Mouse (Mus musculus): Measurements from ENCODE around the gene Kif2c.
A peak's percentile ranks its signal among the peaks of the same experiment; 100 is the strongest.
"Not testable (repeated sequence)": the region's sequence is repeated elsewhere in the genome, so short reads cannot be mapped to it uniquely, and the experiment has no call there.

The Kif2c gene

DNA sequence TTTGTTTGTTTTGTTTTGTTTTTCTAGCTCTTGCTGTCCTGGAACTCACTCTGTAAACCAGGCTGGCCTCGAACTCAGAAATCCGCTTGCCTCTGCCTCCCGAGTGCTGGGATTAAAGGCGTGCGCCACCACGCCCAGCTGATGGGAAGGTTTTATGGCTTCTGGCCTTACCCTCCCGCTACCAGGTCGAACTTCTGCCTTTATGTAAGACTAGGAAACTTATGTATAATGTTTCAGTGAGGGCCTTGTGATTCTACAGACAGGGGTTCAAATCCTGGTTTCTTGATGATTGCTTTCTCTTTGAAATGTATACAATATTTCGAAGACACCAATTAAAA lies 289 bp upstream of the Kif2c start:
- not testable (repeated sequence) for DNase-seq

DNA sequence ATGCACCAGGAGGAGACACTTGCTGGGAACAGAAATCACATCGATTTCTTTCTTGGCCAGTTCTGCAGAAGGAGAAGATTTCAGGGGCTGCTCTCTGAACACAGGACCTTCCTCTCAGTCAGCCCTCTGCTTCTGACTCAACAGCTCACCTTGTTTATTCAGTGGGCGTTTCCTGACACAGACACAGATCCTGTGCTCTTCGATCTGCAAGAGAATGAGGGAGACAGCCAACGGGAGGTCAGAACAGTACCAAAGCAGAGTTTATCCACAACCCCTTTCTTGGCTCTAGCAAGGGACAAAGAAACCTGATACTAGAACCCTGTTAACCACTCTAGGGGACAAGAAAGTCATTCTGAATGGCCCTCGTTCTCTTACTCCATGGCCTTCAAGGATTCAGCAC lies 12.5 kb downstream of the Kif2c start:
- no peak for DNase-seq

DNA sequence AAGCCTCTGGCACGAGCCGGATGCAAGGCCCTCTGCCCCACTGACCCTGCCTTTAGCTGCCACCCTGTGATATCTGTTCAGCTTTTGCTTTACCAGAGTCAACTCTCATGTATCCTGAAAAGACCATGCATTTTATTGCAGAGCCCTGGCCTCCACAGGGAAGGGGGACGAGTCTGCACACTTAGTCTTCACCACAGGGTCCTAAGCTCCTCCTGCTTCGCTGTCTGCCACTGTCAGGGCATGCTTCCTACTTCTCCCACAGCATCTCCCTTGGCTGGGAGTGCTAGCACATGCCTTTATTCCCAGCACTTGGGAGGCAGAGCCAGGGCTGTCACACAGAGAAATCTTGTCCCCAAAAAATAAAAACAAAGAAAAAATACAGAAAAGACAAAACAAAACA lies 21.3 kb downstream of the Kif2c start:
- no peak for DNase-seq

DNA sequence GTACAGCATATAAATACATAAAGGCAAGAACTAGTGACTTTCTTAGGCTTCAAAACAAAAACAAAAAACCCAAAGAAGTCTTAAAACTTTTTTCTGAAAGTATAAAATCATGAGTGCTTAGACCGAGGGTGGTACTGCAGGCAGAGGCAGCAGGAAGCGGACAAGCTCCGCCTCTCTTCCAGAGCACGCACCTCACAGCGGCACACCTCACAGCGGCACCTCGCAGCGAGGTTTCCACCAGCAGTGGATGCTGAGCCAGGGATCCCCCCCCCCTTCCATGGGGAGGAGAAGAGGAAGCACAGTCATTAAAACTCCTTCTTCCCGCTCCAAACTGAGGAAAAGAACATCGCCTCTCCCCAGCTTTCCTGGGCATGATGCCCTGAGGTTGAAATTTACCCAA lies 22.8 kb downstream of the Kif2c start:
- no peak for DNase-seq

DNA sequence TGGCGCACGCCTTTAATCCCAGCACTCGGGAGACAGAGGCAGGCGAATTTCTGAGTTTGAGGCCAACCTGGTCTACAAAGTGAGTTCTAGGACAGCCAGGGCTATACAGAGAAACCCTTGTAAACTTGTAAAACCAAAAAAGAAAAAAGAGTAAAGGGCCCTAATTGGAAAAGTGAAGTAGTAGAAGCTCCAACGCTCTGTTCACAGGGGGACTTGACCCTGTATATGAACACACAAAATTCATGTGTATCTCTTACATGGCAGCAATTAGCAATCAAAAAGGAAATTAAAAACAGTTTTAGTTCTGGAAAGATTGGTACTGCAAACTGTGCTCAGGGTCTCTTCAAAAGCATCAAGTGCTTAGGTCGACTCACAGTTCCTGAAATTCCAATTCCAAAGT lies 26.1 kb downstream of the Kif2c start:
- no peak for DNase-seq

DNA sequence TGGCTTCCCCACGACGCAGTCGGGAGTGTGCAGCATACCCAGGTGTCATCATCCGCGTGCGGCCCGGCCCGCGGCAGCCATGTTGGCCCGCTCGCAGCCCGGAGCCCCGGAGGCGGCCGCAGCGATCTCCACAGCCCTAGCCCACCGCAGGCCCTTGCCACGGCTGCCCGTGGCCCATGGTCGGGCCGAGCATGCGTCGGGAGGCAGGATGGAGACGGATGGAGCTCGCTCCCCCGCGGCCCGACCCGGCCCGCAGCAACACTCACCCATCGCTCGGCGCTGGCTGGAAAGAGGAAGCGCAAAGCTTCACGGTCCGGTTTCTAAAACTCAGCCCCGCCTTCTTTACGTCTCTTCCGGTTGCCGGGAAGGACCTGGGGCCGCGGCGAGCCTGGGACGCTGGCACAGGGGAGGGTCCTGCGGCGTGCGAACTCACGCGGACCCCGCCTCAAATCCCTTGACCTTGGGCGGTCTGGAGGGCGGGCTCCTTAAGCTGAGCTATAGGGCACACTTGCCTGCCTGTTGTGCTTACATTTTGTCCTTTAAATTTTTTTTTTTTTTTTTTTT lies 26.6 kb downstream of the Kif2c start, which contains the start of gene Rps8:
Gene Rps8, minus strand, starts transcription at position 452 of the 564 bp plus-strand sequence.
- peak; percentile 82 for DNase-seq

DNA sequence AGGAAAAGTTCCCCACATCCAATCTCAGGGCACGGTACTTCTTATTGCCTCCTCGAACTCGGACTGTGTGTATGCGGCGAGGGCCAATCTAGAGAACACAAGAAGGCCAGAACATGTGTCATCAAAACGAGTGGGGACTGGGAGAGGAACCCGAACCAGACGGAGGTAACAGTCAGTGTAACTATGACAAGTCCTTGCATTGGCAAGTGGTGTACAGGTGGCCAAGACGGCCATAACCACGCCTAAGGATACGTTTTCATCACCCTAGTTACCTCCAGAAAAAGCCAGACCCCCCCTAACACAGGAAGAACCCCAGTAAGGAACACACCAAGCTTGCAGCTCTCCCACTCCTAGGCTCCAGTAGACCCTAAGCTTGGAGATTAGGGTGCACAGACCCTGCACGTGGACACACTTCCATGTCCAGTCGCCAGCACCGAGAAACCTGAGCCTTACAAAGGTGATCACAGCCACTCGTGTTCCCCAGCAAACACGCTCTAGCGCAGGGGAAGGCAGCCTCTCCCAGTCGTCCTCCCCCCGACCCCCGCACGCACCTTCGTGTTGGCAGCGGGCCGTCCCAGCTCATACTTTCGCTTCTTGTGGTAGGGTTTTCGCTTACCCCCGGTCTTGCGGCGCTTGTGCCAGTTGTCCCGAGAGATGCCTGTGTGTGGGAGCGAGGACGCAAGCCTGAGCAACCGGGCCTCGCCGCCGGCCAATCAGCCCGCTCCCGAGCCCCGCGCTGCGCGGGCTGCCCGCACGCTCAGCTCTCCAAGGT lies 27.2 kb downstream of the Kif2c start:
- no peak for DNase-seq

DNA sequence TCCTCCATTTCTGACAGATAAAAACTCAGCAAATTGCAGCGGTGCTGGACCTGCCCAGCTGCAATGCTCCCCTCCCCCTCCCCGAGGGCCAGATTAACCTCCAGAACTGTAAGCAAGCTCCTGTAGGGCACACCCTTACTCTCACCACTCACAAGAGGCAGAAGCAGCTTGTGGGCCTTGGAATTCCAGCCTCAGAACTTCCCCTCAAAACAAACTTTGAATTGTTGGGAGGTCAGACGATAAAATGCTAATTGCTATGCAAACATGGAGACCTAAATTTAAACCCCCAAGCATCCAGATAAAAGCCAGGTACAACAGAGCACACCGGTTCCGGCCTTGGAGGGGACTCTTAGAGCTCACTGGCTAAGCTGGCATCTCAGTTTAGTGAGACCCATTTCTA lies 29.7 kb downstream of the Kif2c start:
- DNase-seq, result no peak

DNA sequence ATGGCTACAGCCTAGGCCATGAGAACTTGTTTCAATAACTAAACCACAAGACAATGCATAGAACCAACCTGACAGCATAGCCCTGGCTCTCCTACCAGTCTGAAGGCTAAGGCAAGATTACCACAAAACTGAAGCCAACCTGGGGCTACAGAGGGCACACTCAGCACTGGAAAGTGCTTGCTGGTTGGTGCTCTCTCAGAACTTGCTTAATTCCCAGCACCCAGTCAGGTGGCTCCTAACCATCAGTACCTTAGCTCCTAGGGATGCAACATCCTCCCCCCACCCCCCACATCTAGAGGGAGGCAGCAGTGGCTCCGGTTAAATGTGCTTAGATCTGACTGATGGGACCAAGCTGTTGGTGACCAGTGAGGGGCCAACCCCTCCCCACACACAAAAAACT lies 31.0 kb downstream of the Kif2c start:
- DNase-seq, result no peak

DNA sequence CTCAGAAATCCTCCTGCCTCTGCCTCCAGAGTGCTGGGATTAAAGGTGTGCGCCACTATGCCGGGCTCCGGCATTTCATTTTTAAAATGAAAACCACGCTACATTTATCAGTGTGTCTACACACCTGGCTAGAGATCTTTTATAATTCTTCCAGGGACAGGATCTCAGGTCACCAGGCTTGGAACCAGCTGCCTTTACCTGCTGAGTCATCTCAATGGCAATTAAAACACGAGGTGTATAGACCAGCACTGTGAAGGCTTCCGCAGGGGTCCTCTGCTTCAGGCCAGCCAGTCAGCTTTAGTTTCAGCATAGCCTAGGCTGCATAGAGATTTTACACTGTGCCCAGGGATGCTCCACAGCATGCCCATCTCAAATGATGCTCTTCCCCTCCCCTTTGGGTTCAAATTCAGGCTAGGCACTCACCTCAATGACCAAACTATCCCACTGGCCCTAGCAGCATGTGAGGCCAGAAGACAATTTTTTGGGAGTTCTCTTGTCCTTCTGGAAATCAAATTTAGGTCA lies 32.2 kb downstream of the Kif2c start:
- no peak for DNase-seq

DNA sequence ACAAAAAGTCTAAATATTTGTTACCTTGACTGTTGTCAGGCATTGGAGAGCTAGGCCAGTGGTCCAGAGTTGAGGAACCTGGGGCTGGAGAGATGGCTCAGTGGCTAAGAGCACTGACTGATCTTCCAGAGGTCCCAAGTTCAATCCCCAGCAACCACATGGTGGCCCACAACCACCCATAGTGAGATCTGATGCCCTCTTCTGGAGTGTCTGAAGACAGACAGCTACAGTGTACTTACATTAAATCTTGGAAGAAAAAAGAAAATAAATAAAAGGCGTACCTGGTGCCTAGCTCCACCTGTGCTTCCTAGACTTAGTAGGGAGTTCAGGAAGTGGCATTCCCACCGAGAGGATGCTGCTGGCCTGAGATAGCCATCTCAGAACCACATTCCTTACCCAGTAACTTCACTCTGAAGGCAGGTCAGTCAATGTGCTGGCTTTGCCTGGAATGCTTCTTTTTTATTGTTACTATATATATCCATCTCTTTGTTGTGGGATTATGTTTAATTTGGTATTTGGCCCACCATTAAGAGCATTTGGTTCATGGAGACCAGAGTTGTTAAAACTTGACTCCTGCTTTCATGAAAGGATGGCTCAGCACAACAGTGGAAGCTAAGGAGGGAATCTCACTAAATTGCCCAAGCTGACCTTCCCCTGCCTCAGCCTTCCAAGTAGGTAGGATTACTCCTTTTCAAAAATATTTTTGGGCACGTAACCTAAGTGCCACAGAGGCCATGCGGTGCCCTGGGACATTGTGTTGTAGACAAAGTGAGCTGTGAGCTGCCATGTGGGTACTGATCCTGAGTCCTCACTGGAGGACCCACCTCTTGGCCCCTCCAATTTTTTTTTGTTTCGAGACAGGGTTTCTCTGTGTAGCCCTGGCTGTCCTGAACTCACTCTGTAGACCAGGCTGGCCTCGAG lies 32.9 kb downstream of the Kif2c start:
- DNase-seq, result no peak

DNA sequence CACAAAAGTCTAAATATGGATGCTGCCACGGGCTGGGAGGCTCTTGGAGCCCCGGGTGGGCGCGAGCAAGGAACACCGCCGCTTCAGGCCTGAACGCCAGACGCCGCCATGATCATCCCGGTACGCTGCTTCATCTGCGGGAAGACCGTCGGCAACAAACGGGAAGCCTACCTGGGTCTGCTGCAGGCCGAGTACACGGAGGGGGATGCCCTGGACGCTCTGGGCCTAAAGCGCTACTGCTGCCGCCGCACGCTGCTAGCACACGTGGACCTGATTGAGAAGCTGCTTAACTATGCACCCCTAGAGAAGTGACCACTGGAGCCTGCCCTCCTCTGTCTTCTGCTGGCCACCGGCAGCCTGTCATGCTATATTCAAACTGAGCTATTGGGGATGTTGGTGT lies 33.6 kb downstream of the Kif2c start:
- DNase-seq, result no peak

DNA sequence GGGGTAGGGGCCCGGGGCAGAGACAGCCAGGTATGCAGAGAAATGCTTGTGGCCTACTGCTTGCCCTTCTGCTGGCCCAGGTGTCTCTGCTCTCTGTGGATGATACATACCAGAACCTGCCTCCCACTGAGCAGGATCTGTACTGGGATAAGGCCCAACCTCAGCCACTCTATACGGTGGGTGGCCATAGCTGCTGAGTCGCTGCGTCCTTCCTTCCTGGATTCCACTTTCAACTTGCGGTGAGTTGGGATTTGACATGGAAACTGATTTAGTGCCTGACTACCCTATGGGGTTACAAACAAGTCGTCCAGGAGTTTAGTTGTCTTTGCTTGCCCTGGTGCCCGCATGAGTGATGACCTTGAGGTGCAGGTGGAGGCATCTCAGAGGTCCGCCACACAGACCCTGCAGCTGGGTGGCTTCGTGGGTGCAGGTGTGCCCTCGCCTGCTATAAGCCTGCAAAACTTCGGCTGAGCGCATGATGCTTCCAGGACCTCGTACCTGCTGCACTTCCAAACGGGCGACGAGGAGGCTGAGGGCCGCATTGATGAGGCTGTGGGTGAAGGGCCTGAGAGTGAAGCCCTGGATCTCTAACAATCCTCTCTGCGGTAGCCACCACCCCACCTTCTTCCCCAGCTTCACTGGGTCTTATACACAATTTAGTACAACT lies 34.3 kb downstream of the Kif2c start:
- DNase-seq, result no peak

DNA sequence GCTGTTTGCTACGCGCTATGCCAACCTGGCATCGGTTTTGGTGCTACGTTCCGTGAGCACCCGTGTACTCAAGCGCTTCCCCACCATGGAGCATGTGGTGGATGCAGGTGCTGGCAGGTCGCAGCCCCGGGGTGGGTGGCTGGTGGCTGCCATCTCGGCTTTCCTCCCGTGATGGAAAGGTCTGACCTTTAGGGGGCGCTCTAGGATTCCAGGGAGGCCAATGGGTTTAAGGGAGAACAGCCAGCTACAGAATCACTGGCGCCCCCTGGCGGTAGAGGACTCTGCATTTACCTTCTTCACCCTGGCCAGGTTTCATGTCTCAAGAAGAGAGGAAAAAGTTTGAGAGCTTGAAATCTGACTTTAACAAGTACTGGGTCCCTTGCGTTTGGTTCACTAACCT lies 36.3 kb downstream of the Kif2c start:
- peak; percentile 89 for DNase-seq

DNA sequence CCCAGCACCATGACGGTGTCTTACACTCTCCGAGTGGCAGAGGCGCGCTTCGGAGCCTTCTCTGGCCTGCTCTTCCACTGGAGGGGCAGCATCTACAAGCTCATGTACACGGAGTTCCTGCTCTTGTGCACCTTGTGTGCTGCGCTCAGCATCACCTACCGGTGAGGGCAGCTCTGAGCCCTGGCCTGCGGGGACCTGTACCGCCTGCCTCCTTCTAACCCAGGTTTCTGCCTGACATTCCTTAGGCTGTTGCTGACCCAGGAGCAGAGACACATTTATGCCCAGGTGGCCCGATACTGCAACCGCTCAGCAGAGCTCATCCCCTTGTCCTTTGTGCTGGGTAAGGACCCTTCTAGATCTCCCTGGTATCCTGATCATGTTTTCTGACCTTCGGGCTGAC lies 37.2 kb downstream of the Kif2c start:
- DNase-seq, result no peak

DNA sequence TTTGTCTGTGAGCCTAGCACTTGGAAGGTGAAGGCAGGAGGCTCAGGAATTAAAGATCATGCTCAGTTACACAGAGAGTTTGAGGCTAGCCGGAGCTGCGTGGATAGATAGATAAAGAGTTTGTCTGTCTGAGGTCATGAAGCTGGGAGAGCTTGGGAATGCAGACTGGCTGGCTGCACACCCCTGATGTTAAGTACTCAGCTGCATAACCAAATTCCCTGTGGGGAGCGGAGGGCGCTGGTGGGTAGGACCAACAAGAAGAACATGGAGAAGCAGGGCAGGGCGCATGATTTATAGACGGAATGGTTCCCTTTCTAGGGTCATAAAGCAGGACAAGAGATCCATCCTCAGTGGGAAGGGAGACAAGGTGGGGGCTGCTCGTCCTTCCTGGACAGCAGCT lies 39.4 kb downstream of the Kif2c start:
- DNase-seq, result no peak

DNA sequence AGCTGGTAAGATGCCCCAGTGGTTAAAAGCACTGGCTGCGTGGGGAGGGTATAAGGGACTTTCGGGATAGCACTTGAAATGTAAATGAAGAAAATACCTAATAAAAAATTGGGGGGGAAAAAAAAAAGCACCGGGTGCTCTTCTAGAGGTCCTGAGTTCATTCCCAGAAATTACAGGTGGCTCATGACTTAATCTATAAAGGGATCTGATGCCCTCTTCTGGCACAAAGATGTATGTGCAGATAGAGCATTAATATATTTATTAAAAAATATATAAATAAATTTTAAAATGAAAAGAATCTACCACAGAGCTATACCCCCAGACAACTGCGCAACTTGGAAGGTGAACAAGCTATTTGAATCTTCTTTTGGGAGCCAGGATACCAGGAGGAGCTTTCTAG lies 41.8 kb downstream of the Kif2c start:
- no peak for DNase-seq

DNA sequence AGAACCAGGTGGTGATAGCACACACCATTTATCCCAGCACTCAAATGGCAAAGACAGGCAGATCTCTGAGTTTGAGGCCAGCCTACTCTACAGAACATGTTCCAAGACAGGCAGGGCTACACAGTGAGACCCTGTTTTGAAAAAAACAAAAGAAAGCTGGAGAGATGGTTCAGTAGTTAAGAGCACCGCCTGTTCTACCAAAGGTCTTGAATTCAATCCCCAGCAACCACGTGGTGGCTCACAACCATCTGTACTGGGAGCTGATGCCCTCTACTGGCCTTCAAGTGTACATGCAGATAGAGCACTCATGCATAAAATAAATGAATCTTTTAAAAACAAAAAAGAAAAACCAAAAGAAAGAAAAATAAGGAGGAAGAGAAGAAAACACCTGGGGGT lies 43.2 kb downstream of the Kif2c start:
- peak; percentile 56 for DNase-seq

DNA sequence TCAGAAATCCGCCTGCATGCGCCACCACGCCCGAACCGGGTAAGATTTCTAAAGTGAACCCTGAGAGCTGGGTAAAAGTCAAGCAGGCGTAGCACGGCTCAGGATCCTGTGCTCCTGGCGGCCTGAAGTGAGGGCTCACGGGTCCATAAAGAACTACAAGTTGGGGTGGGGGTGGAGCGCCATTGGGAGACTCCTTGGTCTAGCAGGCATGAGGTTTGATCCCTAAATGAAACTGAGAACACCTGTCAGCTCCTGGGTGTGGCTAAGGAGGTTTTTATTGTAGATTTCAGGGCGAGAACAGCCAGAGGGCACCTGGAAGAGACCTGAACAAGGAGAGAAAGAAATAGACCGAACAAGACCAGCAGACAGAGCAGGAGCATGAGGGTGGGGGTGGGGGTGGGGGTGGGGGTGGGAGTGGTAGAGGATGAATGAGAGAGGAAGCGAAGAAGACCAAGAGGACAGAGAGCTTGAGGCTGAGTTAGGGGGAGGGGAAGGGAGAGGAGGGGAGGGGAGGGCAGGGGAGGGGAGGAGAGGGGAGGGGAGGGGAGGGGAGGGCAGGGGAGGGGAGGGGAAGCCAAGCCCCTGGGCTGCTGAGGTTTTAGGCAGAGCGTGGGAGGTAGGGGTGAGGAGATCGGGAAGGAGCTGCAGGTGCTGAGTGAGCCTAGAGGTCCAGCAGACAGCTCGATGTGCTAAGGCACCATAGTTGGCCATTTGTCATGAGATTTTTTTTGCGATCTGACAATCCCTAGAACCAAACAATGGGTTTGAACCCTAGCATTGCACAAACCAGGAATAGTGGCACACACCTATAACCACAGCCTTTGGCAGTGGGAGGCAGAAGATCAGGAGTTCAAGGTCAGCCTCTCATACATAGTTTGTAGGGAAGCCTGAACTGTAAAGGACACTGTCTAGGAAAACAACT lies 43.9 kb downstream of the Kif2c start:
- no peak for DNase-seq

DNA sequence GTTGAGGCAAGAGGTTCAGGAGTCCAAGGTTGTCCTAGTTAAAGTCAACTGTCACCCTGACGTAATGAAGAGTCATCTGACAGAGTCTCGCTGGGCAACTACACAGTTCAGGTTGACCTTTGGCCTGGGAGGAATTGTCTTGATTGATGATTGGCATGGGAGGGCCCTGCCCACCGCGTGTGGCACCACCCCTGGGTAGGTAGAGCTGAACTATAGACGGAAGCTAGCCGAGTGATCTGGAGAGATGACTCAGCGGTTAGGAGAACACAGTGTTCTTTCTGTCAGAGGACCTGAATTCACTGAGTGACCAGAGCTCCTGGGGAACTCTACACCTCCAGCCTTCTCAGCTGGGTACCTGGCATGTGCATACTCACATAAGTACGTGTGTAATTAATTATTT lies 46.4 kb downstream of the Kif2c start:
- no peak for DNase-seq

DNA sequence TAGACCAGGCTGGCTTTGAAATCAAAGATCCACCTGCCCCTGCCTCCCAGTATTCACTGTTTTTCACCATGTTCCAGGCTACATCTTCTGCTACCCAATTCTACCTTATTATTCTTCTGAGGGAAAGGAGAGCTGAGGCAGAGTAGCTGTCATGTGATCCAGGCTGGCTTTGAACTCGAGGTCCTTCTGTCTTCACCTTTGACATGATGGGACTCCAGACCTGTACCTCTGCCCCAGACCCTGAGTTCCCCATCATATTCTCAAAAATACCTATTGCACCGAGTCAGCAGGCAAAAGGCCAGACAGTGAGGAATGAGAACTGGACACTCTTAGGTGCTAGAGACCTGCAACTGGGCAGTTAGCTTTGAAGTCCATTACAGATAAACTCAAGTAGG lies 47.8 kb downstream of the Kif2c start:
- no peak for DNase-seq

Measured in thymus, postnatal 25 days (tissue).